Mouse (Mus musculus) forebrain, postnatal 0 days (tissue): ENCODE results near the gene Hoxa11. TPM values are rescaled to one million over a fixed set of nuclear protein-coding genes. Genes with fewer than 3 reads are reported as not detected.

Experiments
- ATAC-seq: fragments of 200-750 bp; cut with Nextera tagmentation; 2 replicates; pipeline ENCODE4 v1.8.0; 2017; ENCODE audit warnings: mild to moderate bottlenecking, moderate library complexity
- DNase-seq: peaks from one replicate; pipeline ENCODE4 v3.0.0-alpha.2; 2015
- H3K27ac ChIP-seq: fragments of 300-500 bp; sonication (generic); 2 replicates; pipeline ENCODE4 v1.5.1; 2014; ENCODE audit warnings: low read depth, mild to moderate bottlenecking, antibody characterized with exemption, low read length, moderate library complexity, mixed read lengths
- H3K27me3 ChIP-seq: fragments of 300-500 bp; sonication (generic); 2 replicates; pipeline ENCODE4 v1.6.1; 2014; ENCODE audit warnings: mild to moderate bottlenecking, low read length, mixed read lengths; ENCODE audit not compliant: insufficient read depth
- H3K36me3 ChIP-seq: fragments of 300-500 bp; sonication (generic); 2 replicates; pipeline ENCODE4 v1.6.1; 2014; ENCODE audit warnings: mild to moderate bottlenecking, moderate library complexity; ENCODE audit not compliant: insufficient read depth
- H3K4me1 ChIP-seq: fragments of 300-500 bp; sonication (generic); 2 replicates; pipeline ENCODE4 v1.6.1; 2014; ENCODE audit warnings: antibody characterized with exemption; ENCODE audit not compliant: insufficient read depth
- H3K4me2 ChIP-seq: fragments of 300-500 bp; sonication (generic); 2 replicates; pipeline ENCODE4 v1.6.1; 2014; ENCODE audit warnings: low read depth, mild to moderate bottlenecking, moderate library complexity
- H3K4me3 ChIP-seq: fragments of 300-500 bp; sonication (generic); 2 replicates; pipeline ENCODE4 v1.5.1; 2014; ENCODE audit warnings: low read depth, low read length, mixed read lengths
- H3K9ac ChIP-seq: fragments of 300-500 bp; sonication (generic); 2 replicates; pipeline ENCODE4 v1.6.1; 2014; ENCODE audit warnings: mild to moderate bottlenecking
- H3K9me3 ChIP-seq: fragments of 300-500 bp; sonication (generic); 2 replicates; pipeline ENCODE4 v1.6.1; 2016; ENCODE audit warnings: low read length
- CTCF ChIP-seq: sonication (generic); IDR thresholded peaks from 2 replicates; pipeline ENCODE4 v1.5.1; 2016; ENCODE audit warnings: antibody characterized with exemption, control low read depth, low read depth
- WGBS: fragments of 180-500 bp; shearing (Covaris S2); extraction: QIAGEN DNeasy Blood & Tissue Kit; methylation state at CpG from one replicate; pipeline ENCODE4 v1.1.7; 2014; 5-methylcytosine and 5-hydroxymethylcytosine counted together
- polyA plus RNA-seq: library from polyadenylated mRNA; unstranded; fragments of >200 nt; fragmentation: Nextera tagmentation; extraction: Ambion mirVana; gene quantifications from 2 replicates; pipeline ENCODE4 v1.2.1, GENCODE M21; 2015
- total RNA-seq: library from RNA; depleted of rRNA; stranded (reverse); fragments of >200 nt; gene quantifications from 2 replicates; pipeline ENCODE4 v1.2.3, GENCODE M21; 2014

Hoxa11 gene
- total and polyA plus RNA-seq, 2 experiments from 2014 or later: not detected

GRCm38 (mm10) chr6:52215771-52216535 is 29.7 kb downstream of the Hoxa11 start:
- Histone ChIP-seq H3K9ac (no peak overlapping the region), H3K4me3 (no peak overlapping the region), H3K9me3 (no peaks in the 10 kb centered on the region), H3K4me2 (no peak overlapping the region), H3K4me1 (peaks cover 4% of the 10 kb centered on the region; the same call in 1 of the 2 replicates), H3K36me3 (no peaks in the 10 kb centered on the region), H3K27me3 (peaks cover 98% of the 10 kb centered on the region), H3K27ac (no peak overlapping the region)
- DNase-seq (no peak), ATAC-seq (no peak)
- 2% methylated on average over 30 of the region's 30 CpGs for WGBS
- no peak for TF ChIP-seq CTCF

GRCm38 (mm10) chr6:52215070-52215469 is 30.5 kb downstream of the Hoxa11 start:
- Histone ChIP-seq H3K36me3 (no peaks in the 10 kb centered on the region), H3K9me3 (no peaks in the 10 kb centered on the region), H3K9ac (no peak overlapping the region), H3K4me1 (peaks cover 4% of the 10 kb centered on the region; the same call in 1 of the 2 replicates), H3K4me2 (no peak overlapping the region), H3K27ac (no peak overlapping the region), H3K4me3 (no peak overlapping the region), H3K27me3 (peaks cover 97% of the 10 kb centered on the region)
- 9% methylated on average over 3 of the region's 3 CpGs for WGBS
- TF ChIP-seq CTCF: no peak
- no peak for DNase-seq
- no peak for ATAC-seq

GRCm38 (mm10) chr6:52214271-52214670 is 31.3 kb downstream of the Hoxa11 start:
- Histone ChIP-seq H3K27me3 (peaks cover 97% of the 10 kb centered on the region), H3K4me2 (no peak overlapping the region), H3K27ac (no peak overlapping the region), H3K9ac (no peak overlapping the region), H3K36me3 (no peaks in the 10 kb centered on the region), H3K9me3 (no peaks in the 10 kb centered on the region), H3K4me3 (no peak overlapping the region), H3K4me1 (peaks cover 4% of the 10 kb centered on the region; the same call in 1 of the 2 replicates)
- no peak for TF ChIP-seq CTCF
- DNase-seq (no peak), ATAC-seq (no peak)
- WGBS: 9% methylated on average over 5 of the region's 5 CpGs

GRCm38 (mm10) chr6:52213119-52213986 is 32.3 kb downstream of the Hoxa11 start, which contains the start of the genes Hoxa3 and Gm28308:
TSS of gene Hoxa3 (minus strand) at chr6:52213336.
TSS of gene Gm28308 (minus strand) at chr6:52213339.
- Histone ChIP-seq H3K4me1 (peaks cover 4% of the 10 kb centered on the region; the same call in 1 of the 2 replicates), H3K27me3 (peaks cover 97% of the 10 kb centered on the region), H3K9ac (no peak within 1 kb of the TSS), H3K4me3 (no peak within 1 kb of the TSS), H3K27ac (no peak within 1 kb of the TSS), H3K4me2 (no peak within 1 kb of the TSS), H3K9me3 (no peaks in the 10 kb centered on the region), H3K36me3 (no peaks in the 10 kb centered on the region)
- WGBS: 3% methylated on average over 38 of the region's 38 CpGs
- ATAC-seq (no peak), DNase-seq (no peak)
- TF ChIP-seq CTCF: no peak

- Histone ChIP-seq H3K27ac (no peak overlapping the region), H3K9me3 (no peaks in the 10 kb centered on the region), H3K4me2 (no peak overlapping the region), H3K9ac (no peak overlapping the region), H3K4me1 (peaks cover 4% of the 10 kb centered on the region; the same call in 1 of the 2 replicates), H3K4me3 (no peak overlapping the region), H3K36me3 (no peaks in the 10 kb centered on the region), H3K27me3 (peaks cover 95% of the 10 kb centered on the region)
- no peak for TF ChIP-seq CTCF
- DNase-seq: no peak
- WGBS: 3% methylated on average over 22 of the region's 22 CpGs
- ATAC-seq: no peak
Measured at GRCm38 (mm10) chr6:52212556-52213118, 33.0 kb downstream of the Hoxa11 start.

GRCm38 (mm10) chr6:52211961-52212360 is 33.6 kb downstream of the Hoxa11 start:
- DNase-seq (no peak), ATAC-seq (no peak)
- Histone ChIP-seq H3K27ac (no peak overlapping the region), H3K36me3 (no peaks in the 10 kb centered on the region), H3K9me3 (no peaks in the 10 kb centered on the region), H3K4me3 (no peak overlapping the region), H3K9ac (no peak overlapping the region), H3K27me3 (peaks cover 95% of the 10 kb centered on the region), H3K4me1 (no peaks in the 10 kb centered on the region), H3K4me2 (no peak overlapping the region)
- WGBS: 5% methylated on average over 13 of the region's 13 CpGs
- TF ChIP-seq CTCF: no peak
